Mouse (Mus musculus): ENCODE results near the gene Eif3k. TPM values are rescaled to one million over a fixed set of nuclear protein-coding genes. Genes with fewer than 3 reads are reported as not detected.

Eif3k gene
- total and polyA plus RNA-seq, 3 experiments = 545 to 671 TPM; not detected in 1

DNA sequence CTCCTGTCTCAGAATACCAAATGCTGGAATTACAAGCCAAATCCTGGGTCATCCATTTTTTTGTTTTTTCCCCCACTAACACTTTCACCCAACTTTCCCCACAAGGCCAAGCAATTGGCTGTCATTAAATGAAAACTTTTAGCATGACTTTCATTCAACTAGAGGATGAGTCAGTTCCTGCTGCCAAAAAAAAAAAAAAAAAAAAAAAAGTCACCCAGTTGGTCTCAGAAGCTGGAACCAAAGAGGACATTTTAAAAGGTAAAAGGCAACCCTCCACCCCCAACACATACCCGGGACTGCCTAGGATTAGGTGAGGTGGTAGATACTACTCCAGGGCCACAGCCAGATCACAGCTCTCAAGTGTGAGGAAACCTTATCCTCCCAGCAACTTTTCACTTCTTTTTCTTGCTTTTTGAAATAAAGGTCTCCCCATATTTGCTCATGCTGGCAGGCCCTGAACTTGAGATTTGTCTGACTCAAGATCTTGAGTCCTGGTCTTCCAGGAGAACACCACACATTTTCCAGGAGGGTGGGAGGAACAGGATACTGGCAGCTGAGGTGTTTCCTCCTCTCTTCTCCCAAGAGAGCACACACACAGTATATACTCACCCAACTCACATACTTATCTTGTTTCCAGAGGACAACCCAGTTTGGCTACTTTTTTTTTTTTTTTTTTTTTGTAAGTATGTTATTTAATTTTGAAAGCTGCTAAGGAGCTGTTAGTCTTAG, 23.5 kb downstream of the Eif3k start:
- Histone ChIP-seq H3K4me1 (ENCODE audit: control insufficient read depth in 1 of 2, insufficient read depth in 2 of 2, low read length in 2 of 2) (peaks cover 37 to 54% of the 10 kb centered on the region in 2 experiments), H3K36me3 (ENCODE audit: control insufficient read depth in 1 of 2, insufficient read depth in 2 of 2, low read length in 2 of 2) (peaks cover 3 to 71% of the 10 kb centered on the region in 2 experiments; a peak in 3 of 4 replicates)

DNA sequence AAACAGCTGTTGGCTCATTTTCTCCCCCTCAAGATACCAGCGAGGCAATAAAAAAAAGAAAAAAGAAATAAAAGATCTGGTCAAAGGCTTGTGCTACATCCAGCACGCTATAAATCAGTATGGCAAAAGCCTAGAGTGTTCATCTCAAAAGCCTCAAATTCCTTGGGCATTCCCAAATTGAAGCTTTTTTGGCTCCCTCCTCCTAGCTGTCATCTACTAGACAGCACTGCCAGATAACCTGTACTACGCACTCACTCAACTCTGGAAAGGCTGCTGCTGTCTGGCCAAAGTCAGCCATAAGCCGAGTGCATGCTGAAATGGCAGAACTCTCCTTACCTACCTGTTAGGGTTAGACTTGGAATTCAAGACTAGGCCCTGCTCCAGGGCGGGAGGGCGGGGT, 24.4 kb downstream of the Eif3k start:
- Histone ChIP-seq H3K9ac (ENCODE audit: control insufficient read depth, low read depth, low read length, poor library complexity, severe bottlenecking) (no peak overlapping the region), H3K36me3 (ENCODE audit: control insufficient read depth in 1 of 2, insufficient read depth in 2 of 2, low read length in 2 of 2) (peaks cover 3 to 75% of the 10 kb centered on the region in 2 experiments; a peak in 3 of 4 replicates), H3K27ac (ENCODE audit: control insufficient read depth, low read depth, low read length) (no peak overlapping the region)

More for the DNA sequence above, 23.5 kb downstream of the Eif3k start:
- Histone ChIP-seq H3K4me3 (ENCODE audit: control insufficient read depth in 1 of 2, insufficient read depth in 1 of 2, low read depth in 2 of 2, low read length in 2 of 2) (no peak overlapping the region), H3K27me3 (ENCODE audit: control insufficient read depth in 1 of 2, insufficient read depth in 2 of 2, low read length in 2 of 2) (no peaks in the 10 kb centered on the region), H3K9me3 (replicated peaks; ENCODE audit: insufficient read depth, low read length) (no peaks in the 10 kb centered on the region), H3K27ac (ENCODE audit: control insufficient read depth, low read depth, low read length) (peak overlapping the region; percentile 52; the same call in 1 of the 2 replicates), H3K79me2 (ENCODE audit: control insufficient read depth, insufficient read depth, low read length, poor library complexity) (peaks cover 72% of the 10 kb centered on the region), H3K9ac (ENCODE audit: control insufficient read depth, low read depth, low read length, poor library complexity, severe bottlenecking) (peak overlapping the region; percentile 30; the same call in 1 of the 2 replicates)
- TF ChIP-seq POLR2A (IDR thresholded peaks at IDR 0.05; ENCODE audit: control insufficient read depth in 1 of 2, insufficient read depth in 1 of 2, low read depth in 1 of 2, low read length in 2 of 2, poor library complexity in 1 of 2) (no peak), TAL1 (IDR thresholded peaks at IDR 0.05; ENCODE audit: low read length) (no peak), TCF12 (IDR thresholded peaks at IDR 0.05; ENCODE audit: low read depth, low read length) (no peak), GABPA (IDR thresholded peaks at IDR 0.05; ENCODE audit: low read depth, low read length) (no peak), ZNF384 (IDR thresholded peaks at IDR 0.05; ENCODE audit: low read depth, low read length) (peak; percentile 92), SIN3A (IDR thresholded peaks at IDR 0.05; ENCODE audit: low read length) (peak; percentile 14; the same call in 1 of the 2 replicates)
- peak; percentile 37 for DNase-seq (ENCODE audit: low read depth, low spot score)

More for the DNA sequence above, 24.4 kb downstream of the Eif3k start:
- peaks cover 73% of the 10 kb centered on the region for H3K79me2 ChIP-seq (ENCODE audit: control insufficient read depth, insufficient read depth, low read length, poor library complexity)
- DNase-seq (ENCODE audit: low read depth, low spot score) = no peak
- H3K4me1 ChIP-seq (ENCODE audit: control insufficient read depth in 1 of 2, insufficient read depth in 2 of 2, low read length in 2 of 2) = peaks cover 38 to 57% of the 10 kb centered on the region in 2 experiments
- TF ChIP-seq ELF1 (IDR thresholded peaks at IDR 0.05; ENCODE audit: low read depth, low read length) (no peak), CTCF (IDR thresholded peaks at IDR 0.05 in 2 of 3, conservative IDR thresholded peaks at IDR 0.05 in 1 of 3; ENCODE audit: control insufficient read depth in 1 of 3, insufficient read depth in 1 of 3, low read depth in 2 of 3, low read length in 3 of 3, poor library complexity in 1 of 3, severe bottlenecking in 1 of 3) (no peak), HCFC1 (IDR thresholded peaks at IDR 0.05; ENCODE audit: low read depth, low read length) (no peak), RCOR1 (IDR thresholded peaks at IDR 0.05; ENCODE audit: low read depth, low read length) (no peak), USF1 (IDR thresholded peaks at IDR 0.05; ENCODE audit: low read depth, low read length) (no peak), E2F4 (IDR thresholded peaks at IDR 0.05; ENCODE audit: borderline replicate concordance, low read depth, low read length) (no peak), MYB (IDR thresholded peaks at IDR 0.05; ENCODE audit: low read depth, low read length) (no peak), ZKSCAN1 (IDR thresholded peaks at IDR 0.05; ENCODE audit: low read depth, low read length) (no peak), JUND (IDR thresholded peaks at IDR 0.05; ENCODE audit: low read depth, low read length) (no peak), RAD21 (IDR thresholded peaks at IDR 0.05; ENCODE audit: low read depth, low read length) (no peak), BHLHE40 (IDR thresholded peaks at IDR 0.05; ENCODE audit: borderline replicate concordance, low read depth, low read length) (no peak), MXI1 (IDR thresholded peaks at IDR 0.05; ENCODE audit: low read depth, low read length) (no peak), MAFK (IDR thresholded peaks at IDR 0.05; ENCODE audit: borderline replicate concordance, low read depth, low read length) (no peak), USF2 (IDR thresholded peaks at IDR 0.05; ENCODE audit: borderline replicate concordance in 1 of 2, insufficient read depth in 1 of 2, low read depth in 1 of 2, low read length in 2 of 2) (no peak), CHD1 (IDR thresholded peaks at IDR 0.05; ENCODE audit: low read depth, low read length) (no peak), NRF1 (IDR thresholded peaks at IDR 0.05; ENCODE audit: insufficient read depth, low read depth, low read length, poor library complexity, severe bottlenecking) (no peak), SMC3 (IDR thresholded peaks at IDR 0.05; ENCODE audit: low read depth, low read length) (no peak), EP300 (IDR thresholded peaks at IDR 0.05; ENCODE audit: low read depth in 1 of 2, low read length in 2 of 2) (no peak)
- no peaks in the 10 kb centered on the region for H3K27me3 ChIP-seq (ENCODE audit: control insufficient read depth in 1 of 2, insufficient read depth in 2 of 2, low read length in 2 of 2)
- H3K4me3 ChIP-seq (ENCODE audit: control insufficient read depth in 1 of 2, insufficient read depth in 1 of 2, low read depth in 2 of 2, low read length in 2 of 2) = no peak overlapping the region
- no peaks in the 10 kb centered on the region for H3K9me3 ChIP-seq (replicated peaks; ENCODE audit: insufficient read depth, low read length)

All from MEL (cell line).